In the genomic region with DNA sequence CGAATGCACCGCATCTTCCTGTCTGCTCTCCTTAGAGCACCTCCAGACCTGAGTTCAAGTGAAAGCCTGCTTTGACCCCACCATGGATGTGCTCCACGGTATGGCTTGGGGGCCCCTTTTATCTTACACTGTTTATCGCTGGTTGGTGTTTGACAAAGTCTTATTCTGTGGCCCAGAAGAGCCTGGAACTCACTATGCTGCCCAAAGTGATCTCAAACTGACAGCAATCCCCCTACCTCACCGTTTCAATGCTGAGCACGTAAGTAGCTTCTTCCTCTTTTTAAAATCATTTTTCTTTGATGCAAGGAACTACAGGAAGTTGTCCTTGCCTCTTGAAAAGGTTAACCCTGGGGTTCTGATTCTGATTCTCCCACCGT, we compare ENCODE assay signal across 11 mouse cellular contexts.
DNase-seq lines count a peak whose midpoint lies in the region; ATAC-seq lines count a peak whose summit lies in the region.
"Had no signal": no experiment of that assay in that cellular context is flagged by ENCODE, and none has a peak within 500 bp of the region (broad histone marks: within the 10 kb centered on the region; RNA-seq: fewer than 3 reads in every experiment).

No protein-coding gene starts in this region.

- H3K27ac ChIP-seq in embryonic facial prominence, embryonic 13.5 days, result peak overlapping the region; percentile 85
- H3K27ac ChIP-seq in liver, embryonic 12.5 days, result no peak overlapping the region
- H3K27ac ChIP-seq in forebrain, embryonic 13.5 days, result no peak overlapping the region
- H3K27ac ChIP-seq: hindbrain, embryonic 13.5 days had no signal

- peak overlapping the region; percentile 57 for H3K4me2 ChIP-seq in embryonic facial prominence, embryonic 13.5 days
- H3K4me2 ChIP-seq in liver, embryonic 12.5 days, result peak overlapping the region; percentile 57
- H3K4me2 ChIP-seq in forebrain, embryonic 13.5 days, result no peak overlapping the region
- H3K4me2 ChIP-seq: heart, embryonic 11.5 days had no signal

- DNase-seq in MEL-GATA-1-ER (ENCODE audit: extremely low read depth, low read depth), result peak; percentile 38
- DNase-seq in naive thymus-derived CD4-positive, alpha-beta T cell, adult 2 months (ENCODE audit: low read depth), result peak; percentile 3
- no peak for DNase-seq in c-Kit-positive CD71-positive TER-119-positive erythroid progenitor cells, embryonic 14.5 days (ENCODE audit: low spot score)
- no peak for DNase-seq in adrenal gland, adult (ENCODE audit: inconsistent age in 2 of 2, low spot score in 1 of 2)
- DNase-seq: cerebellum, adult 9-11 months had no signal

- H3K9me3 ChIP-seq in embryonic facial prominence, embryonic 13.5 days, result no peaks in the 10 kb centered on the region
- H3K9me3 ChIP-seq in liver, embryonic 12.5 days (replicated peaks), result no peaks in the 10 kb centered on the region
- H3K9me3 ChIP-seq in forebrain, embryonic 13.5 days (replicated peaks), result no peaks in the 10 kb centered on the region
- H3K9me3 ChIP-seq: hindbrain, embryonic 13.5 days had no signal

- ATAC-seq in embryonic facial prominence, embryonic 13.5 days (ENCODE audit: insufficient number of reproducible peaks, insufficient read depth, low FRiP score, low TSS enrichment, low read depth), result no peak
- ATAC-seq in liver, embryonic 12.5 days, result peak; percentile 44; the same call in 1 of the 2 replicates
- ATAC-seq in forebrain, embryonic 13.5 days, result no peak

- no peaks in the 10 kb centered on the region for H3K36me3 ChIP-seq in embryonic facial prominence, embryonic 13.5 days
- H3K36me3 ChIP-seq in liver, embryonic 12.5 days, result no peaks in the 10 kb centered on the region
- no peaks in the 10 kb centered on the region for H3K36me3 ChIP-seq in forebrain, embryonic 13.5 days (ENCODE audit: poor library complexity, severe bottlenecking)
- H3K36me3 ChIP-seq: hindbrain, embryonic 13.5 days had no signal

- WGBS in embryonic facial prominence, embryonic 13.5 days, result 39% methylated on average over 7 of the region's 7 CpGs
- WGBS in liver, embryonic 12.5 days (ENCODE audit: insufficient replicate concordance), result 26% methylated on average over 7 of the region's 7 CpGs
- 87% methylated on average over 7 of the region's 7 CpGs for WGBS in forebrain, embryonic 13.5 days

- no peak overlapping the region for H3K4me3 ChIP-seq in embryonic facial prominence, embryonic 13.5 days
- no peak overlapping the region for H3K4me3 ChIP-seq in liver, embryonic 12.5 days
- no peak overlapping the region for H3K4me3 ChIP-seq in forebrain, embryonic 13.5 days
- H3K4me3 ChIP-seq: erythroblast, embryonic 14.5 days; hindbrain, embryonic 13.5 days had no signal

- no peak overlapping the region for H3K9ac ChIP-seq in embryonic facial prominence, embryonic 13.5 days
- H3K9ac ChIP-seq in liver, embryonic 12.5 days, result no peak overlapping the region
- H3K9ac ChIP-seq in forebrain, embryonic 13.5 days, result no peak overlapping the region
- H3K9ac ChIP-seq: hindbrain, embryonic 13.5 days had no signal

- peaks cover 10% of the 10 kb centered on the region for H3K4me1 ChIP-seq in embryonic facial prominence, embryonic 13.5 days
- peaks cover 6% of the 10 kb centered on the region for H3K4me1 ChIP-seq in liver, embryonic 12.5 days
- no peaks in the 10 kb centered on the region for H3K4me1 ChIP-seq in forebrain, embryonic 13.5 days
- H3K4me1 ChIP-seq: hindbrain, embryonic 13.5 days had no signal

- H3K27me3 ChIP-seq in embryonic facial prominence, embryonic 13.5 days, result no peaks in the 10 kb centered on the region
- H3K27me3 ChIP-seq in liver, embryonic 12.5 days (replicated peaks), result no peaks in the 10 kb centered on the region
- H3K27me3 ChIP-seq in forebrain, embryonic 13.5 days, result no peaks in the 10 kb centered on the region
- H3K27me3 ChIP-seq: hindbrain, embryonic 13.5 days had no signal

Comparison
In these comparisons a context has a peak if more than half of its experiments do, and no peak if none do; other contexts are left out.
1. DNase-seq: peak in MEL-GATA-1-ER (single experiment) and naive thymus-derived CD4-positive, alpha-beta T cell, adult 2 months (single experiment); none in c-Kit-positive CD71-positive TER-119-positive erythroid progenitor cells, embryonic 14.5 days (single experiment) and adrenal gland, adult (0 of 2).